Comparison of ENCODE assay signal across 13 mouse cellular contexts in the genomic region with DNA sequence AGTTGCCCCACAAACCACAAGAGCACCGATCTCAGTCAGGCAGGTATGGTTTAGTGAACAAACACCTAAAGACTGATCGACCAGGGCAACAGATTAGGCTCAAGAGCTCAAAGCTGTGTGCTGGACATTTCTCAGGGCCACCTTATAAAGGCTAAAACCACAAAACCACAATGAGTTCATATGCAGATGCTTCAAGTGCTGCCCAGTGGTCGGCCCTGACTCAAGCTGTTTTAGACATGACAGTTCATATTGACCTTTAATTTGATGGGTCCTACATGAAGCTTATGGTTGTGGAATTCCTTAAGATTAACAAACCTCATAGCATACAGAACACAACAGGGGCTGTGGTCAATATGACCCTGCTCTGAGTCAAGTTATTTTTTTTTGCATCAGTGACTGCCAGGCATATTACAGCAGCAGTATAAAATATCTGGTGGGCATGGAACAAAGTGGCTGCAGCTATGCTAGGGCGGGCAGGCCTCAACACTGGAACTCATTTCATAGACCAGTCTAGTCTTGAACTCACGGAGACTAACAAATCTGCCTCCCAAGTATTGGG.
"Had no signal": no experiment of that assay in that cellular context is flagged by ENCODE, and none has a peak within 500 bp of the region (broad histone marks: within the 10 kb centered on the region; RNA-seq: fewer than 3 reads in every experiment).

No protein-coding gene starts in this region.

- DNase-seq: kidney, adult 11 months; kidney, adult 8-10 months; kidney, postnatal 10 days; kidney, postnatal 36 days; liver; lung, adult 18-20 months; lung, postnatal 14 days; right cerebral cortex, adult 18-20 months; right cerebral cortex, postnatal 14 days; right cerebral cortex, postnatal 4 days; thymus, adult 2 months; thymus, postnatal 14 days; thymus, postnatal 4 days had no signal
